Mouse (Mus musculus) intestine, embryonic 16.5 days (tissue): ENCODE measurements around the gene Adad2. TPM values are rescaled to one million over a fixed set of nuclear protein-coding genes. Genes with fewer than 3 reads are reported as not detected.

Experiments
- ATAC-seq: fragments of 200-750 bp; cut with Nextera tagmentation; 2 replicates; pipeline ENCODE4 v1.8.0; 2017; ENCODE audit warnings: moderate TSS enrichment, moderate library complexity
- H3K27ac ChIP-seq: fragments of 300-500 bp; sonication (generic); 2 replicates; pipeline ENCODE4 v1.5.1; 2014; ENCODE audit warnings: mild to moderate bottlenecking, low read length
- H3K27me3 ChIP-seq: fragments of 300-500 bp; sonication (generic); replicated peaks from 2 replicates; pipeline ENCODE4 v1.6.1; 2014; ENCODE audit warnings: low read length, control low read depth, mixed read lengths; ENCODE audit not compliant: control insufficient read depth, insufficient read depth
- H3K36me3 ChIP-seq: fragments of 300-500 bp; sonication (generic); 2 replicates; pipeline ENCODE4 v1.6.1; 2014; ENCODE audit warnings: low read length, control low read depth; ENCODE audit not compliant: control insufficient read depth, insufficient read depth
- H3K4me1 ChIP-seq: fragments of 300-500 bp; sonication (generic); 2 replicates; pipeline ENCODE4 v1.6.1; 2014; ENCODE audit warnings: low read length, control low read depth, mixed read lengths; ENCODE audit not compliant: control insufficient read depth, insufficient read depth
- H3K4me2 ChIP-seq: fragments of 300-500 bp; sonication (generic); 2 replicates; pipeline ENCODE4 v1.6.1; 2014; ENCODE audit warnings: low read depth, low read length, control low read depth
- H3K4me3 ChIP-seq: fragments of 300-500 bp; sonication (generic); 2 replicates; pipeline ENCODE4 v1.5.1; 2014; ENCODE audit warnings: mild to moderate bottlenecking, low read length
- H3K9ac ChIP-seq: fragments of 300-500 bp; sonication (generic); 2 replicates; pipeline ENCODE4 v1.6.1; 2014; ENCODE audit warnings: low read depth, low read length
- H3K9me3 ChIP-seq: fragments of 300-500 bp; sonication (generic); 2 replicates; pipeline ENCODE4 v1.6.1; 2016; ENCODE audit warnings: low read length, control low read depth; ENCODE audit not compliant: control insufficient read depth
- WGBS: fragments of 180-500 bp; shearing (Covaris S2); extraction: QIAGEN DNeasy Blood & Tissue Kit; methylation state at CpG from one replicate; pipeline ENCODE4 v1.1.7; 2014; 5-methylcytosine and 5-hydroxymethylcytosine counted together
- polyA plus RNA-seq: library from polyadenylated mRNA; unstranded; fragments of >200 nt; fragmentation: Nextera tagmentation; extraction: Ambion mirVana; gene quantifications from 2 replicates; pipeline ENCODE4 v1.2.1, GENCODE M21; 2015

Adad2 gene
- polyA plus RNA-seq, 1 experiment from 2014 or later, result 0.09 TPM

GRCm38 (mm10) chr8:119620848-119621465 lies 8.4 kb downstream of the Adad2 start:
- H3K36me3 ChIP-seq, result no peaks in the 10 kb centered on the region
- H3K27me3 ChIP-seq, result no peaks in the 10 kb centered on the region
- H3K4me2 ChIP-seq, result no peak overlapping the region
- H3K9ac ChIP-seq, result no peak overlapping the region
- 82% methylated on average over 14 of the region's 14 CpGs for WGBS
- H3K4me3 ChIP-seq, result no peak overlapping the region
- H3K9me3 ChIP-seq, result no peaks in the 10 kb centered on the region
- no peak overlapping the region for H3K27ac ChIP-seq
- ATAC-seq, result no peak
- no peaks in the 10 kb centered on the region for H3K4me1 ChIP-seq

GRCm38 (mm10) chr8:119622555-119622954 lies 10.0 kb downstream of the Adad2 start:
- no peaks in the 10 kb centered on the region for H3K9me3 ChIP-seq
- no peaks in the 10 kb centered on the region for H3K27me3 ChIP-seq
- H3K9ac ChIP-seq, result no peak overlapping the region
- H3K4me1 ChIP-seq, result no peaks in the 10 kb centered on the region
- no peak for ATAC-seq
- H3K36me3 ChIP-seq, result no peaks in the 10 kb centered on the region
- WGBS, result 67% methylated on average over 4 of the region's 4 CpGs
- H3K4me3 ChIP-seq, result no peak overlapping the region
- no peak overlapping the region for H3K27ac ChIP-seq
- no peak overlapping the region for H3K4me2 ChIP-seq

GRCm38 (mm10) chr8:119623061-119623460 lies 10.5 kb downstream of the Adad2 start:
- no peak overlapping the region for H3K4me3 ChIP-seq
- H3K4me2 ChIP-seq, result no peak overlapping the region
- no peaks in the 10 kb centered on the region for H3K36me3 ChIP-seq
- WGBS, result 89% methylated on average over 8 of the region's 8 CpGs
- H3K4me1 ChIP-seq, result no peaks in the 10 kb centered on the region
- no peak overlapping the region for H3K27ac ChIP-seq
- H3K9me3 ChIP-seq, result no peaks in the 10 kb centered on the region
- H3K9ac ChIP-seq, result no peak overlapping the region
- no peaks in the 10 kb centered on the region for H3K27me3 ChIP-seq
- no peak for ATAC-seq

GRCm38 (mm10) chr8:119623744-119624143 lies 11.2 kb downstream of the Adad2 start:
- Histone ChIP-seq H3K27ac (no peak overlapping the region), H3K36me3 (no peaks in the 10 kb centered on the region), H3K9ac (no peak overlapping the region), H3K27me3 (no peaks in the 10 kb centered on the region), H3K4me2 (no peak overlapping the region), H3K9me3 (no peaks in the 10 kb centered on the region), H3K4me3 (no peak overlapping the region), H3K4me1 (no peaks in the 10 kb centered on the region)
- 82% methylated on average over 1 of the region's 1 CpGs for WGBS
- no peak for ATAC-seq

- H3K27me3 ChIP-seq, result no peaks in the 10 kb centered on the region
These were observed 12.4 kb downstream of the Adad2 start for GRCm38 (mm10) chr8:119624916-119625315.

GRCm38 (mm10) chr8:119625788-119626187 lies 13.2 kb downstream of the Adad2 start:
- H3K4me1 ChIP-seq, result 0 out of 2 replicates have a peak, but pooled peaks cover under 1% of the 10 kb centered on the region
- no peaks in the 10 kb centered on the region for H3K36me3 ChIP-seq
- H3K27me3 ChIP-seq, result no peaks in the 10 kb centered on the region
- no peak overlapping the region for H3K27ac ChIP-seq
- no peak for ATAC-seq
- no peak overlapping the region for H3K9ac ChIP-seq
- H3K9me3 ChIP-seq, result no peaks in the 10 kb centered on the region
- 83% methylated on average over 22 of the region's 22 CpGs for WGBS
- H3K4me3 ChIP-seq, result no peak overlapping the region
- H3K4me2 ChIP-seq, result no peak overlapping the region

More at GRCm38 (mm10) chr8:119624916-119625315, 12.4 kb downstream of the Adad2 start:
- no peaks in the 10 kb centered on the region for H3K36me3 ChIP-seq
- H3K4me1 ChIP-seq, result no peaks in the 10 kb centered on the region
- no peaks in the 10 kb centered on the region for H3K9me3 ChIP-seq
- no peak for ATAC-seq
- H3K4me2 ChIP-seq, result no peak overlapping the region
- H3K27ac ChIP-seq, result no peak overlapping the region
- no peak overlapping the region for H3K4me3 ChIP-seq
- WGBS, result 91% methylated on average over 7 of the region's 7 CpGs
- H3K9ac ChIP-seq, result no peak overlapping the region

DNA sequence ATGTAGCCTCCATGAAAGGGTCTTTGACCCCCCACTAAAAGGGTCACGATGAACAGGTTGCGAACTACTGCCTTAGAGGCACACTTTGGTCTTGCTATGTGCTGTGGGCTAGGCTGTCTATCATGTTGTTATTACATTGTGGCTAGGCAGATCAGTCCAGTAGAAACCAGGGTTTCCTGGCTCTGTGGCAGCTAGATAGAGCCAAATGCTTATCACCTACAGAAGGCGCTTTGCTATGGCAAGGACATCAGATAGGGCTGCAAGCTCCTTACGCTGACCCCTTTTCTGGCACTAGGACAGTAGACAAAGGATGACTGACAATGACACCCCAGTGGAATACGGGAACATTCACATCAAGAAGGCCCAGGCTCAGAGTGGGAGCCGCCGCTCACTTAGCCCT lies 14.7 kb downstream of the Adad2 start:
- 87% methylated on average over 7 of the region's 7 CpGs for WGBS
- no peak overlapping the region for H3K4me3 ChIP-seq
- no peaks in the 10 kb centered on the region for H3K27me3 ChIP-seq
- no peaks in the 10 kb centered on the region for H3K9me3 ChIP-seq
- H3K27ac ChIP-seq, result no peak overlapping the region
- H3K9ac ChIP-seq, result no peak overlapping the region
- no peaks in the 10 kb centered on the region for H3K36me3 ChIP-seq
- no peak; the same call in 1 of the 2 replicates for ATAC-seq
- H3K4me2 ChIP-seq, result no peak overlapping the region
- 0 out of 2 replicates have a peak, but pooled peaks cover 5% of the 10 kb centered on the region for H3K4me1 ChIP-seq

DNA sequence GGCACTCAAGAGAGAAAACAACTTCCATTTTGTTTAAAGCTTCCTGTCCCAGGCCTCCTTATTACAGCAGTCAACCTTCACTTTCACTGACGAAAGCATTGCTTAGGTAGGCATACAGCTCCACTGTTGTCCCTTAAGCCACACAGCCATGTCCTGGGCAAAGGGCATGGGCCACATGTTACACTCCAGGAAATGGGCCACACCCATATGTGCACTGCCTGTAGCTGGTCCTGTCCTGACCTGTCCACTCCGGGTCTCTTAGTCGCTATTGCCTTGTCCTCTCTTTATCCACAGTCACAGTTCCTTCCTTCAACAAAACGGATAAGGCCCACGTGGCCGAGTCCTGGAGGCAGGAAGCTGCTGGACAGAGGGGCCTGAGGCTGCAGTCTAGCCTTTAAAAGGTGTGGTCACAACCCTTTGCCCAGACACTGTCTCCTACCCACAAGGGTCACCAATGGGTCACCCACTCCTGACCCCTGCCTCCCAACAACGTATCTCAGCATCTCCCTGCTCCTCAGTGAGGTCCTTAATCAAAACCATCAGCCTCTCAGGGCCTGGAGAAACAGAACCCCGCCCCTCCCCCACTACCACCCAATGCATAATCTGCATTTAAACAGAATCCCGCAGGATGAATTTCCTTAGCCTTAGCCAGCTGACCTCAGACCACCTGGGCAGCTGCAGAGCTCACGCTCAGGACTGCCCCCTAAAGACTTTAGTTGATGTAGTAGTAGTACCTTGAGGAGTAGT lies 15.2 kb downstream of the Adad2 start:
- Histone ChIP-seq H3K27ac (no peak overlapping the region), H3K27me3 (no peaks in the 10 kb centered on the region), H3K9me3 (no peaks in the 10 kb centered on the region), H3K4me1 (0 out of 2 replicates have a peak, but pooled peaks cover 5% of the 10 kb centered on the region), H3K36me3 (no peaks in the 10 kb centered on the region), H3K9ac (no peak overlapping the region), H3K4me3 (no peak overlapping the region), H3K4me2 (no peak overlapping the region)
- ATAC-seq, result peak; percentile 82
- 39% methylated on average over 10 of the region's 10 CpGs for WGBS

DNA sequence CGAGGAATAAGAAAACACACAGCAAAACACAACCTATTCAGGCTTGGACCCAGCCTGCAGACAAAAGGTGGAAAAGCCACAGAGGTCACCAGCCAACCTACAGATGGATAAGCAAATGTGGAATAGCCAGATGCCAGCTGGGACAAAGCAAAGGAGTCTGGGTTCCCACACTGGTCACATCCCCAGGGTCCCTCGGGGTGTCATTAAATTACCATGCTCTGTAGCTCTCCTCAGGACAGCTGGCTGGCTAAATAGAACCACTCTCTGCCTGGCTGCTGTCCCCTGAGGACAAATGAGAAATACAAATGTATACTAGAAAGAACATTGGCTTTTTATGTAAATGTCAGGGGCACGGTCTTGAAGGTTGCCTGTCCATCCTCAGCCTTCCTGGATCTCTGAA lies 18.3 kb downstream of the Adad2 start:
- H3K27ac ChIP-seq, result no peak overlapping the region
- H3K9ac ChIP-seq, result no peak overlapping the region
- H3K27me3 ChIP-seq, result peaks cover 5% of the 10 kb centered on the region; the same call in 1 of the 2 replicates
- no peak overlapping the region for H3K4me3 ChIP-seq
- H3K4me2 ChIP-seq, result no peak overlapping the region
- H3K9me3 ChIP-seq, result no peaks in the 10 kb centered on the region
- 54% methylated on average over 3 of the region's 3 CpGs for WGBS
- ATAC-seq, result no peak
- H3K36me3 ChIP-seq, result no peaks in the 10 kb centered on the region
- H3K4me1 ChIP-seq, result peaks cover 12% of the 10 kb centered on the region
